Mouse (Mus musculus) forebrain, embryonic 13.5 days (tissue): Measurements from ENCODE around the gene Gfm2. TPM values are rescaled to one million over a fixed set of nuclear protein-coding genes. Genes with fewer than 3 reads are reported as not detected.

Source experiments
- ATAC-seq: fragments of 200-750 bp; cut with Nextera tagmentation; 2 replicates; pipeline ENCODE4 v1.8.0; 2017
- H3K27ac ChIP-seq: fragments of 300-500 bp; sonication (generic); 2 replicates; pipeline ENCODE4 v1.5.1; 2015; ENCODE audit warnings: inconsistent platforms, mild to moderate bottlenecking, moderate library complexity
- H3K27me3 ChIP-seq: fragments of 300-500 bp; sonication (generic); 2 replicates; pipeline ENCODE4 v1.6.1; 2015; ENCODE audit warnings: mild to moderate bottlenecking, inconsistent platforms
- H3K36me3 ChIP-seq: fragments of 300-500 bp; sonication (generic); 2 replicates; pipeline ENCODE4 v1.6.1; 2015; ENCODE audit warnings: mild to moderate bottlenecking, inconsistent platforms; ENCODE audit not compliant: poor library complexity, severe bottlenecking
- H3K4me1 ChIP-seq: fragments of 300-500 bp; sonication (generic); 2 replicates; pipeline ENCODE4 v1.6.1; 2015; ENCODE audit warnings: inconsistent platforms
- H3K4me2 ChIP-seq: fragments of 300-500 bp; sonication (generic); 2 replicates; pipeline ENCODE4 v1.6.1; 2015; ENCODE audit warnings: inconsistent platforms, mild to moderate bottlenecking, moderate library complexity
- H3K4me3 ChIP-seq: fragments of 300-500 bp; sonication (generic); 2 replicates; pipeline ENCODE4 v1.5.1; 2015; ENCODE audit warnings: mild to moderate bottlenecking, inconsistent platforms
- H3K9ac ChIP-seq: fragments of 300-500 bp; sonication (generic); 2 replicates; pipeline ENCODE4 v1.6.1; 2015; ENCODE audit warnings: mild to moderate bottlenecking, inconsistent platforms
- H3K9me3 ChIP-seq: fragments of 300-500 bp; sonication (generic); replicated peaks from 2 replicates; pipeline ENCODE4 v1.6.1; 2016; ENCODE audit warnings: inconsistent platforms
- WGBS: fragments of 180-500 bp; shearing (Covaris S2); methylation state at CpG from one replicate; pipeline ENCODE4 v1.1.7; 2015; 5-methylcytosine and 5-hydroxymethylcytosine counted together
- polyA plus RNA-seq: library from polyadenylated mRNA; unstranded; fragments of >200 nt; fragmentation: Nextera tagmentation; extraction: Ambion mirVana; gene quantifications from 2 replicates; pipeline ENCODE4 v1.2.1, GENCODE M21; 2015

The Gfm2 gene
- polyA plus RNA-seq, 1 experiment from 2014 or later = 33.4 TPM

GRCm38 (mm10) chr13:97196186-97196924, 58.6 kb downstream of the Gfm2 start:
- no peaks in the 10 kb centered on the region for H3K27me3 ChIP-seq
- H3K9me3 ChIP-seq = no peaks in the 10 kb centered on the region
- ATAC-seq = no peak
- peaks cover 33% of the 10 kb centered on the region for H3K4me1 ChIP-seq
- 54% methylated on average over 12 of the region's 12 CpGs for WGBS
- H3K36me3 ChIP-seq = no peaks in the 10 kb centered on the region
- no peak overlapping the region for H3K9ac ChIP-seq
- peak overlapping the region; percentile 97; the same call in 1 of the 2 replicates for H3K4me2 ChIP-seq
- H3K27ac ChIP-seq = no peak overlapping the region
- H3K4me3 ChIP-seq = no peak overlapping the region

DNA sequence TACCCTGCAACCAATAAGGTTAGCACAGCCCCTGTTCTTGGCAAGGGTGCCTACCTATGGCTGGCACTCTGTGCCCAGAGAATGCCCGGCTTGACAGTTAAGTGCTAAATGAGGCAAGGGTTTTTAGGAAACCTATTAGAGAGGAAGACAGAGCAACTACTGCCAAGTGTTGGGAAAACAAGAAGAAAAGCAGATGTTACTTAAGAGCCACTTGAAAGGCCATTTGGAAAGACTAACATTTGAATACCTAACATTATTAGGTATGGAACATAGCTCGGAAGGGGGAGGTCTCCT, 59.1 kb downstream of the Gfm2 start:
- ATAC-seq = no peak
- Histone ChIP-seq H3K27ac (no peak overlapping the region), H3K9ac (no peak overlapping the region)

GRCm38 (mm10) chr13:97197932-97198562, 60.3 kb downstream of the Gfm2 start, which contains the start of gene Hexb:
TSS of gene Hexb (minus strand) at chr13:97198357.
- H3K9ac ChIP-seq = peak within 1 kb of the TSS; percentile 80
- no peak within 1 kb of the TSS for H3K27ac ChIP-seq
- WGBS = under 1% methylated on average over 43 of the region's 45 CpGs
- H3K9me3 ChIP-seq = no peaks in the 10 kb centered on the region
- H3K36me3 ChIP-seq = no peaks in the 10 kb centered on the region
- H3K4me3 ChIP-seq = peak within 1 kb of the TSS; percentile 63
- peak; percentile 79 for ATAC-seq
- peaks cover 26% of the 10 kb centered on the region for H3K4me1 ChIP-seq
- H3K4me2 ChIP-seq = peak within 1 kb of the TSS; percentile 97
- no peaks in the 10 kb centered on the region for H3K27me3 ChIP-seq

More for the DNA sequence above, 59.1 kb downstream of the Gfm2 start:
- Histone ChIP-seq H3K27me3 (no peaks in the 10 kb centered on the region), H3K4me3 (no peak overlapping the region), H3K4me2 (peak overlapping the region; percentile 97; the same call in 1 of the 2 replicates), H3K9me3 (no peaks in the 10 kb centered on the region), H3K4me1 (peaks cover 33% of the 10 kb centered on the region), H3K36me3 (no peaks in the 10 kb centered on the region)
- WGBS = 64% methylated on average over 2 of the region's 2 CpGs

GRCm38 (mm10) chr13:97199123-97199522, 61.4 kb downstream of the Gfm2 start:
- no peaks in the 10 kb centered on the region for H3K9me3 ChIP-seq
- WGBS = 75% methylated on average over 2 of the region's 2 CpGs

GRCm38 (mm10) chr13:97201076-97201475, 63.3 kb downstream of the Gfm2 start:
- no peak overlapping the region for H3K9ac ChIP-seq
- no peak overlapping the region for H3K4me2 ChIP-seq

More at GRCm38 (mm10) chr13:97199123-97199522, 61.4 kb downstream of the Gfm2 start:
- no peak overlapping the region for H3K9ac ChIP-seq
- no peaks in the 10 kb centered on the region for H3K36me3 ChIP-seq
- no peak for ATAC-seq
- H3K27ac ChIP-seq = no peak overlapping the region
- no peaks in the 10 kb centered on the region for H3K27me3 ChIP-seq
- H3K4me2 ChIP-seq = no peak overlapping the region
- H3K4me1 ChIP-seq = peaks cover 18% of the 10 kb centered on the region
- no peak overlapping the region for H3K4me3 ChIP-seq

DNA sequence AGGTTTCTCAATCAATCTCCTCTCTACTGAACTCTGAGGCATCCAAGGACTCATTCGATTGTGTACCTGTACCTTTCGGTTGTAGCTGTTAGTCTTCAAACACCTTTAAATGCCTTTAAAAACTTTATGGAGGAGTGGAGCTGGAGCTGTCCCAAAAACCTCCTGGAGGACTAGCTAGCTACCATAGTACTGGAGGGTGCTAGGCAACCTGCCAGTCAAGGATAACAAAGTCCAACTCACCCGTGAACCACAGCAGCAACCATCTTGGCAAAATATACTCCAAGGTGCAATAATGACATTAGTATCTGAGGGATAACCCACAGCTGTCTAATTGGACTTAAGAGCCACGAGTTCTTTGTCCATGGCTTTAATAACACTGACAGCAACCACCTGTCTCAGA, 64.2 kb downstream of the Gfm2 start:
- ATAC-seq = no peak
- 82% methylated on average over 4 of the region's 4 CpGs for WGBS
- H3K9ac ChIP-seq = no peak overlapping the region
- peaks cover 12% of the 10 kb centered on the region for H3K4me1 ChIP-seq
- H3K4me2 ChIP-seq = no peak overlapping the region
- no peak overlapping the region for H3K27ac ChIP-seq
- H3K36me3 ChIP-seq = no peaks in the 10 kb centered on the region
- H3K9me3 ChIP-seq = no peaks in the 10 kb centered on the region
- H3K4me3 ChIP-seq = no peak overlapping the region
- H3K27me3 ChIP-seq = no peaks in the 10 kb centered on the region

More at GRCm38 (mm10) chr13:97201076-97201475, 63.3 kb downstream of the Gfm2 start:
- Histone ChIP-seq H3K36me3 (no peaks in the 10 kb centered on the region), H3K9me3 (no peaks in the 10 kb centered on the region), H3K4me3 (no peak overlapping the region), H3K27me3 (no peaks in the 10 kb centered on the region), H3K4me1 (peaks cover 20% of the 10 kb centered on the region), H3K27ac (no peak overlapping the region)
- no peak for ATAC-seq
- WGBS = 82% methylated on average over 7 of the region's 7 CpGs

DNA sequence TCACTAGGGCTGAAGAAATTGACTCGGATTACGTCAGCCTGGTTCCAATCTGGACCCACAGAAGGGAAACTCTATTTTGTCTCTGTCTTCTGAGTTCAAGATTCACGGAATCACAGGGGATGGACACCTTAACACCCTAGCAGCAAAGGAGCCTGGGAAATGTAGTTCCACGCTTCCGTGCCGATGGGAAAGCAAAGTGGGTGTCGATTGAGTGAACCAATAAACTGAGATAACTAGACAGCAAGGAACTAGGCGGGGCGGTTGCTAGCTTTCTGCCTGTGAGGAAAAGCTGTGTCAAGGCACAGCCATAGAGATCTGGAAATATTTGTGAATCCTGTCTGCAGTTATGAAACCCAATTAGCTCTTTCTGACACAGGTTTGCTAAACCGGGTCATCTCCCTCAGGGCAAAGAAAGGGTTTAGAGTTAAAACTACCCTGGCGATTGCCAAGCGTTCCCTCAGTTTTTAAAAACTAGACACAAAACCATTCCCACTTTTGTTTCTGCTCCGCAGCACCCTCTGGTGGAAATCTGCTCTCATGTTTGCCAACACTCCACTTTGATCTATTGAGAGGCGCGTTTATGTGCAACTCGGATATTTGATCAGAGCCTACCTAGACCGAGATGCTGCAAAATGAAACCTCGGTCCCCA, 67.4 kb downstream of the Gfm2 start:
- H3K4me2 ChIP-seq = peak overlapping the region; percentile 62
- peak overlapping the region; percentile 35 for H3K4me3 ChIP-seq
- no peak overlapping the region for H3K27ac ChIP-seq
- H3K4me1 ChIP-seq = peaks cover 4% of the 10 kb centered on the region
- ATAC-seq = peak; percentile 74
- no peaks in the 10 kb centered on the region for H3K27me3 ChIP-seq
- H3K9me3 ChIP-seq = no peaks in the 10 kb centered on the region
- no peaks in the 10 kb centered on the region for H3K36me3 ChIP-seq
- WGBS = 13% methylated on average over 18 of the region's 18 CpGs
- H3K9ac ChIP-seq = no peak overlapping the region

GRCm38 (mm10) chr13:97206046-97206445, 68.3 kb downstream of the Gfm2 start:
- no peaks in the 10 kb centered on the region for H3K9me3 ChIP-seq
- H3K4me3 ChIP-seq = no peak overlapping the region
- H3K27me3 ChIP-seq = no peaks in the 10 kb centered on the region
- no peaks in the 10 kb centered on the region for H3K36me3 ChIP-seq
- H3K27ac ChIP-seq = no peak overlapping the region
- no peak overlapping the region for H3K4me2 ChIP-seq
- no peak for ATAC-seq
- WGBS = 91% methylated on average over 2 of the region's 2 CpGs
- H3K4me1 ChIP-seq = peaks cover 4% of the 10 kb centered on the region
- no peak overlapping the region for H3K9ac ChIP-seq

DNA sequence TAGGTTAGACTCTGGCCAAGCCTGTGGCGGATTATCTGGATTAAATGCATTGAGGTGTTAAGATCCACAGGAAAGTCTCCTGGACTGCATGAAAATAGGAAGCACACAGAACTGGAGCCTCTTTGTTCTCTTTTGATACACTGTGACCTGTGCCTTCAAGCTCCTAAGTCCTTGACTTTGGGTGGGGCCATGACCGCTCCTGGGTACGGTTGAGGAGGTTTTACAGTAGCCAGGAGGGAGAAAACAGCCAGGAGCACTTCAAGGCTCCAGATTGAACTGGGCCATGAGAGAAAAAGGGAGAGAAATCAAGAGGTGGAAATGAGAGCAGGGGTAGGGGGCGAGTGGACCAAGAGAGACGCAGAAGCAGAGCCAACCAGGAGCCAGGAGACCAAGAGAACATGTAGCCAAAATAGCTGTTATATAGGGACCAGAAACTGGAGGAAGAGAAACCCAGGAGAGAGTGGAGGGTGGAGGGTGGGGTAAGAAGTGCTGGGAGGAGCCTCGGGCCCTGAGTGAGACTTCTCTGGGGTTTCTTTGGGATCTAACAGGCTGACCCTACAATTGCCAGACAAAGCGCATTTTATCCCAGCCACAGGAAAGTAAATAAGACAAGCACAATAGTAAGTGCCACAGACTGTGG, 69.9 kb downstream of the Gfm2 start:
- no peak overlapping the region for H3K9ac ChIP-seq
- no peak overlapping the region for H3K4me3 ChIP-seq
- ATAC-seq = no peak
- no peaks in the 10 kb centered on the region for H3K27me3 ChIP-seq
- 85% methylated on average over 7 of the region's 7 CpGs for WGBS
- no peaks in the 10 kb centered on the region for H3K9me3 ChIP-seq
- H3K27ac ChIP-seq = no peak overlapping the region
- no peaks in the 10 kb centered on the region for H3K36me3 ChIP-seq
- no peak overlapping the region for H3K4me2 ChIP-seq
- H3K4me1 ChIP-seq = peaks cover 4% of the 10 kb centered on the region

GRCm38 (mm10) chr13:97208112-97208478, 70.4 kb downstream of the Gfm2 start:
- Histone ChIP-seq H3K27ac (no peak overlapping the region), H3K27me3 (no peaks in the 10 kb centered on the region), H3K9me3 (no peaks in the 10 kb centered on the region), H3K4me3 (no peak overlapping the region), H3K4me1 (peaks cover 4% of the 10 kb centered on the region), H3K4me2 (no peak overlapping the region), H3K9ac (no peak overlapping the region), H3K36me3 (no peaks in the 10 kb centered on the region)
- ATAC-seq = no peak
- 65% methylated on average over 7 of the region's 7 CpGs for WGBS

DNA sequence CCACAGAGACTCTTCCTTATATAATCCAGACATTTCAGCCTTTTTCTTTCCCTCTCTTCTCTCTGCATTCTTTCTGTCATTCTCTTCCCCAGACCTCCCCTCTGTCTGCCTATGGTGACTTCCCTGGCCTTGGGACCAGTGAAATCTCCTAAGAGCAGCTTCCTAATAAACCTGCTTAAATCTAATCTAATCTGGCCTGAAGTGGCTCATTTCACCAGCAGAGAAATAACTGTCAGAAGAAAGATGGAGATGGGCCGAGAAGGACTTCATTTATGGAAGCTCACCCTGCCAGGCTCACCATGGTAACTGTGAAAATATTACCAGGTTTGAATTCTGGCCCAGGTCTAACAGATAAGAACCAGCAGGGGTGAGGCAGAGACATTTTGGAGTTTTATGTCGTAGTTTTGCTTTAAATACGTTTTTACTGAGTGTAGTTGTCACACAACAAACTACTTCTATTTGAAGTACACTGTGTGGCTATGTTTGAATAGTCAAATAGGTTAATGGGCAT, 70.8 kb downstream of the Gfm2 start:
- Histone ChIP-seq H3K4me3 (no peak overlapping the region), H3K36me3 (no peaks in the 10 kb centered on the region), H3K27ac (no peak overlapping the region), H3K4me2 (no peak overlapping the region), H3K4me1 (peaks cover 4% of the 10 kb centered on the region), H3K27me3 (no peaks in the 10 kb centered on the region), H3K9me3 (no peaks in the 10 kb centered on the region), H3K9ac (no peak overlapping the region)
- WGBS = 77% methylated on average over 3 of the region's 3 CpGs
- no peak for ATAC-seq
